Mouse (Mus musculus): ENCODE results near the gene Lgr6.

DNA sequence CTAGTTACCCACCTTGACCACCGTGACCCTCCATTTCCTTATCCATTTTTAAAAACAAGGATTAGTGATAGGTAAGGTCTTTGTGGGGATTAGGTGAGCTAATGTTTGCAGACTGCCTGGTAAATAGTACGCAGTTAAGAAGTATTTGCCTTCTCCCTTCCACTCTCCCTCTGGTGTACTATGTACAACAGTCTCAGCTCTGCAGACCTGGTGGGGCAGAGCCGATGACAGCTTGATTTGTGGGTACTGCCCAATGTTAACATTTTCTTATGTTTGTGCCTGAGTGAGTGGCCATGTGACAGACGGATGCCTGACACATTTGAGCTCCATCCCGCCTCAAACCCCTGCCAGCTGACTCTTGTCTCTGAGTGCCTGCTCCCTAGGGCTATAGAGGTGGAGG lies 28.6 kb downstream of the Lgr6 start:
- TF ChIP-seq POLR2A (IDR thresholded peaks at IDR 0.05; ENCODE audit: control insufficient read depth, extremely low read depth, insufficient read depth, low read length, poor library complexity) = no peak
- TF ChIP-seq CTCF (IDR thresholded peaks at IDR 0.05; ENCODE audit: borderline replicate concordance, control insufficient read depth, extremely low read depth, insufficient read depth, low read length, poor library complexity) = no peak

All from thymus, adult 2 months (tissue).